Mouse (Mus musculus): ENCODE measurements around the gene Olfr572.

GRCm38 (mm10) chr7:102890782-102891181 lies 33.4 kb upstream of the Olfr572 start, which contains the start of gene Olfr569:
- TF ChIP-seq TCF12 (IDR thresholded peaks at IDR 0.05; ENCODE audit: insufficient read depth, poor library complexity, severe bottlenecking), result no peak
- no peak for TF ChIP-seq POLR2A (IDR thresholded peaks at IDR 0.05; ENCODE audit: insufficient read length, low read depth)
